Mouse (Mus musculus) inflammation-experienced regulatory T-cells, adult 16 weeks (primary cell): ENCODE results near the gene Tspear. TPM values are rescaled to one million over a fixed set of nuclear protein-coding genes. Genes with fewer than 3 reads are reported as not detected.

Source experiments
- polyA plus RNA-seq: library from polyadenylated mRNA; unstranded; fragments of 100-300 nt; shearing (Covaris generic); gene quantifications from one replicate; pipeline ENCODE4 v1.2.1, GENCODE M21; 2017

Tspear gene
- polyA plus RNA-seq, 1 experiment from 2014 or later = 0.69 TPM

GRCm38 (mm10) chr10:77852559-77852958 lies 166.2 kb downstream of the Tspear start, which contains the start of gene Gm10318:
Gene Gm10318 (plus strand): TSS chr10:77852859.

DNA sequence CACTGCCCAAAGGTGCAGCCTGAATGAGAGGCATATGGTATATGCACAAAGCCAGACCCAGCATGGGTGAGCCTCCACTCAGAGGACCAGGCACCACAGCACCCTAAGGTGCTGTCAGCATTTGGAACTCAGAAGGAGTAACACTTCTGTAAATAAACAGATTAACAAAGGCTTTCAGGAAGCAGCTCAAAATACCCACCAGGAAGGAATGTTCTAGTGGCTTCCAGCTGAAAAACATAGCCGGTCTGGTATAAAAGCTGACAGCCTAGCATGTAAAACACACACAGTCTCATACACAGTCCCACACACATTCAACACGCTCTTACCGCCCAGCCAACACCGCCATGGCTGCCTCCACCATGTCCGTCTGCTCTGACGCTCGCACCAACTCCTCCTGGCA lies 175.3 kb downstream of the Tspear start, which contains the start of gene Gm3285:
TSS of gene Gm3285 (plus strand) at position 301 of the 400 bp plus-strand sequence.

GRCm38 (mm10) chr10:77902211-77902893 lies 216.0 kb downstream of the Tspear start, which contains the start of gene Lrrc3:
Gene Lrrc3 (minus strand): TSS chr10:77902536.

Other genes starting within 250 kb of the Tspear start
- 53.3 TPM for gene Fam207a, start 170.8 kb upstream of the Tspear start, polyA plus RNA-seq
- gene Itgb2, start 156.3 kb upstream of the Tspear start, polyA plus RNA-seq = 668 TPM
- gene Pttg1ip, start 104.8 kb upstream of the Tspear start, polyA plus RNA-seq = 130 TPM
- gene Sumo3, start 80.5 kb upstream of the Tspear start, polyA plus RNA-seq = 133 TPM
- gene Gm49325, start 80.4 kb upstream of the Tspear start, polyA plus RNA-seq = not detected
- 75.8 TPM for gene Ube2g2, start 64.3 kb upstream of the Tspear start, polyA plus RNA-seq
- gene Gm19402, start 4.2 kb downstream of the Tspear start, polyA plus RNA-seq = not detected
- not detected for gene Gm9508, start 10.7 kb downstream of the Tspear start, polyA plus RNA-seq
- gene Gm10272, start 20.1 kb downstream of the Tspear start, polyA plus RNA-seq = not detected
- gene Gm10024, start 24.9 kb downstream of the Tspear start, polyA plus RNA-seq = not detected
- not detected for gene Gm10142, start 29.2 kb downstream of the Tspear start, polyA plus RNA-seq
- not detected for gene Krtap12-1, start 34.0 kb downstream of the Tspear start, polyA plus RNA-seq
- gene Gm10100, start 39.9 kb downstream of the Tspear start, polyA plus RNA-seq = not detected
- gene Gm18596, start 56.1 kb downstream of the Tspear start, polyA plus RNA-seq = not detected
- gene Gm9736, start 64.8 kb downstream of the Tspear start, polyA plus RNA-seq = not detected
- gene Gm3233, start 73.1 kb downstream of the Tspear start, polyA plus RNA-seq = not detected
- gene Gm3238, start 84.8 kb downstream of the Tspear start, polyA plus RNA-seq = not detected
- gene Gm7138, start 90.4 kb downstream of the Tspear start, polyA plus RNA-seq = not detected
- not detected for gene Gm3250, start 96.0 kb downstream of the Tspear start, polyA plus RNA-seq
- gene Gm7137, start 101.6 kb downstream of the Tspear start, polyA plus RNA-seq = not detected
- gene Gm9639, start 108.5 kb downstream of the Tspear start, polyA plus RNA-seq = not detected
- not detected for gene Gm19668, start 112.6 kb downstream of the Tspear start, polyA plus RNA-seq
- gene Gm9507, start 125.3 kb downstream of the Tspear start, polyA plus RNA-seq = not detected
- gene Gm2696, start 128.1 kb downstream of the Tspear start, polyA plus RNA-seq = not detected
- not detected for gene Krtap10-4, start 140.5 kb downstream of the Tspear start, polyA plus RNA-seq
- gene Krtap10-10, start 149.4 kb downstream of the Tspear start, polyA plus RNA-seq = not detected
- gene Gm36176, start 160.2 kb downstream of the Tspear start, polyA plus RNA-seq = not detected
- gene Gm10318, start 166.3 kb downstream of the Tspear start, polyA plus RNA-seq = not detected
- gene Gm3285, start 175.4 kb downstream of the Tspear start, polyA plus RNA-seq = not detected
- not detected for gene Lrrc3, start 216.0 kb downstream of the Tspear start, polyA plus RNA-seq